Mouse (Mus musculus) ES-E14 (cell line): ENCODE data around the gene Bace2. TPM values are rescaled to one million over a fixed set of nuclear protein-coding genes. Genes with fewer than 3 reads are reported as not detected.
A peak's percentile ranks its signal among the peaks of the same experiment; 100 is the strongest.

Source experiments
- DNase-seq: peaks from one replicate; pipeline ENCODE4 v3.0.0-alpha.2; 2013; ENCODE audit warnings: low read depth, low spot score
- H3K27ac ChIP-seq: 2 replicates; pipeline ENCODE4 v1.5.1; 2012; ENCODE audit warnings: low read depth, mild to moderate bottlenecking, low read length, moderate library complexity, mixed read lengths; ENCODE audit not compliant: poor library complexity, insufficient read depth, severe bottlenecking
- H3K36me3 ChIP-seq: 2 replicates; pipeline ENCODE4 v1.6.1; 2012; ENCODE audit warnings: mild to moderate bottlenecking, low read length, moderate library complexity, mixed read lengths; ENCODE audit not compliant: control insufficient read depth, poor library complexity, insufficient read depth, severe bottlenecking
- H3K4me1 ChIP-seq, 2 experiments: fragments of 150-350 bp in 1 of 2; sonication (generic) in 1 of 2; 2 replicates each; pipeline ENCODE4 v1.6.1; 2012; ENCODE audit warnings: low read length in 2 of 2, mild to moderate bottlenecking in 1 of 2, mixed read lengths in 1 of 2; ENCODE audit not compliant: control insufficient read depth in 2 of 2, insufficient read depth in 2 of 2, poor library complexity in 1 of 2
- H3K4me3 ChIP-seq, 2 experiments: fragments of 150-350 bp in 1 of 2; sonication (generic) in 1 of 2; 2 replicates each; pipeline ENCODE4 v1.5.1; 2012; ENCODE audit warnings: low read length in 2 of 2, low read depth in 1 of 2, mild to moderate bottlenecking in 1 of 2, mixed read lengths in 1 of 2; ENCODE audit not compliant: insufficient read depth in 1 of 2, poor library complexity in 1 of 2, severe bottlenecking in 1 of 2
- H3K9ac ChIP-seq: 2 replicates; pipeline ENCODE4 v1.6.1; 2012; ENCODE audit warnings: low read depth, mild to moderate bottlenecking, low read length, mixed read lengths; ENCODE audit not compliant: poor library complexity, insufficient read depth, severe bottlenecking
- H3K9me3 ChIP-seq: fragments of 150-350 bp; sonication (generic); 2 replicates; pipeline ENCODE4 v1.6.1; 2012; ENCODE audit warnings: low read depth, mild to moderate bottlenecking, low read length; ENCODE audit not compliant: control insufficient read depth, insufficient read depth
- CHD2 ChIP-seq: IDR thresholded peaks from 2 replicates; pipeline ENCODE4 v1.6.1; 2014; ENCODE audit warnings: mild to moderate bottlenecking, low read depth, low read length, inconsistent platforms
- HCFC1 ChIP-seq: IDR thresholded peaks from 2 replicates; pipeline ENCODE4 v1.6.1; 2012; ENCODE audit warnings: low read length, inconsistent platforms, borderline replicate concordance; ENCODE audit not compliant: insufficient read depth
- MAFK ChIP-seq: IDR thresholded peaks from 2 replicates; pipeline ENCODE4 v1.6.1; 2014; ENCODE audit warnings: mild to moderate bottlenecking, low read depth, low read length, inconsistent platforms; ENCODE audit not compliant: insufficient read depth
- ZC3H11A ChIP-seq: IDR thresholded peaks from 2 replicates; pipeline ENCODE4 v1.6.1; 2012; ENCODE audit warnings: low read depth, mild to moderate bottlenecking, inconsistent platforms, low read length, borderline replicate concordance
- ZNF384 ChIP-seq: IDR thresholded peaks from 2 replicates; pipeline ENCODE4 v1.6.1; 2012; ENCODE audit warnings: low read depth, low read length, inconsistent platforms
- in situ Hi-C, 2 experiments: fragments of 600-800 bp; cut with MboI; formaldehyde crosslinking; loops; one replicate each; pipeline ENCODE4 v1.15.1; 2025; ENCODE audit warnings: low sequenced_read_pairs in 2 of 2, inconsistent platforms in 1 of 2; ENCODE audit not compliant: unreplicated experiment in 2 of 2
- total RNA-seq: library from RNA; depleted of rRNA; stranded (reverse); fragments of 300-350 nt; gene quantifications from 2 replicates; pipeline ENCODE4 v1.2.3, GENCODE M21; 2012

Gene Bace2
- total RNA-seq, 1 experiment, result 0.54 TPM

DNA sequence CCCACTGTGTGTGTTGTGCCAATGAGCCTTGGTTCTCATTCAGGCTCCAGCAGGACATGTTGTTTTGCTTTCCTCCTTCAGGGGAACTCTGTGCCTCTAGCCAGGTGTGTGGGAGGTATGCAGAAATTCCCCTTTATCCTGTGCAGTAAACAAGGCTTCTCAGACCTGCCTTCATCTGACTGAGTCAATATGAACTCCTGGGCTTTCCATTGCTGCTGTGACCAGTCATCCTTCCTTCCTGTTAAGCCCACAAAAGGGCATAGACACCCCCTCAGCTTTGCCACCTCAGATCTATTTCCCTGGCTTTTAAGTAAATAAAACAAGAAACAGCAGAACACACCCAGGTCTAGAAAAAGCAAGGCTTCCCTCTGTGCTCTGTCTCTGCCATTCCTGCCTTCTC is 45.2 kb downstream of the Bace2 start:
- TF ChIP-seq CHD2 (no peak), ZNF384 (no peak), MAFK (no peak), ZC3H11A (no peak), HCFC1 (no peak)
- no peak for DNase-seq
- Histone ChIP-seq H3K9me3 (no peaks in the 10 kb centered on the region), H3K9ac (no peak overlapping the region), H3K27ac (no peak overlapping the region), H3K4me3 (no peak overlapping the region), H3K4me1 (no peaks in the 10 kb centered on the region), H3K36me3 (no peaks in the 10 kb centered on the region)
- in situ Hi-C loops, result no loop called here

GRCm38 (mm10) chr16:97402213-97402785 is 45.8 kb downstream of the Bace2 start:
- no peak for TF ChIP-seq HCFC1
- TF ChIP-seq ZNF384, result no peak
- no peak for TF ChIP-seq CHD2
- no peak for TF ChIP-seq MAFK
- Histone ChIP-seq H3K9ac (no peak overlapping the region), H3K9me3 (no peaks in the 10 kb centered on the region), H3K4me3 (no peak overlapping the region), H3K36me3 (no peaks in the 10 kb centered on the region), H3K27ac (no peak overlapping the region), H3K4me1 (no peaks in the 10 kb centered on the region)
- DNase-seq, result no peak
- in situ Hi-C loops, result no loop called here

GRCm38 (mm10) chr16:97405476-97406012 is 49.0 kb downstream of the Bace2 start:
- H3K27ac ChIP-seq, result no peak overlapping the region
- DNase-seq, result no peak
- no peaks in the 10 kb centered on the region for H3K9me3 ChIP-seq
- no peak overlapping the region for H3K4me3 ChIP-seq
- no peak overlapping the region for H3K9ac ChIP-seq
- in situ Hi-C loops, result no loop called here
- no peaks in the 10 kb centered on the region for H3K36me3 ChIP-seq
- TF ChIP-seq MAFK (no peak), HCFC1 (no peak), ZNF384 (no peak), CHD2 (no peak), ZC3H11A (no peak)
- H3K4me1 ChIP-seq, result no peaks in the 10 kb centered on the region

DNA sequence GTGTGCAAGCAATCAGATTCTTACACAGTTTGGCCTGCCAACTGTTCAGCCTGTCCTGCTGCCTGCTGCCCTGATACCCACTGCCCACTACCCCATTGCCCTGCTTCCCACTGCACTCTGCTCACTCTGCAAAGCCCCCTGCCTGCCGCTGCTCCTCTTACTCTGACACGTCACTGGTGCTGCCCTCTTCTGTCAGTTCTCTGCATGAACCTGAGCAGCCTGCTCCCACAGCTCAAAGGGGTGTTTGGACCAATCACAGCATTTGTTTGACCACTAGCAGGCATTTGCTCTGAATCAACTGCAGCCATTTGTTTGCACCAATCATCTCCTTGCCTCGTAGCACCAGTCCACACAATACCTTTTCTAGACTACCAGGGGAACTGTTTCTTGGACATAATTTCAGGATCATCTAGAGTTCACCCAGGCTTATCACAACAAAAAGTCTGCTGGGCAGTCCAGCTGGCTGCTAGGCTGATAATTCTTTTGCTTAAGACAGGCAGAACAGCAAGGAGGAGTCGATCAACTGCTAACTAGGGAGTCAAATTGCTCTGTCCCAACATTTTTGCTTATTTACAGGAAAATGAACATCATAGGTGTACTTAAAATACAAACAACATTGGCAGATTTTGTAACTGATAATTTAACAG is 61.5 kb downstream of the Bace2 start:
- in situ Hi-C loops, result no loop called here
- peak; percentile 51 for DNase-seq
- no peak overlapping the region for H3K27ac ChIP-seq
- H3K9ac ChIP-seq, result no peak overlapping the region
- no peaks in the 10 kb centered on the region for H3K36me3 ChIP-seq
- TF ChIP-seq ZNF384, result no peak
- no peak for TF ChIP-seq ZC3H11A
- no peak for TF ChIP-seq MAFK
- TF ChIP-seq CHD2, result no peak
- TF ChIP-seq HCFC1, result no peak
- H3K9me3 ChIP-seq, result no peaks in the 10 kb centered on the region
- no peak overlapping the region for H3K4me3 ChIP-seq
- no peaks in the 10 kb centered on the region for H3K4me1 ChIP-seq
